In the genomic region with DNA sequence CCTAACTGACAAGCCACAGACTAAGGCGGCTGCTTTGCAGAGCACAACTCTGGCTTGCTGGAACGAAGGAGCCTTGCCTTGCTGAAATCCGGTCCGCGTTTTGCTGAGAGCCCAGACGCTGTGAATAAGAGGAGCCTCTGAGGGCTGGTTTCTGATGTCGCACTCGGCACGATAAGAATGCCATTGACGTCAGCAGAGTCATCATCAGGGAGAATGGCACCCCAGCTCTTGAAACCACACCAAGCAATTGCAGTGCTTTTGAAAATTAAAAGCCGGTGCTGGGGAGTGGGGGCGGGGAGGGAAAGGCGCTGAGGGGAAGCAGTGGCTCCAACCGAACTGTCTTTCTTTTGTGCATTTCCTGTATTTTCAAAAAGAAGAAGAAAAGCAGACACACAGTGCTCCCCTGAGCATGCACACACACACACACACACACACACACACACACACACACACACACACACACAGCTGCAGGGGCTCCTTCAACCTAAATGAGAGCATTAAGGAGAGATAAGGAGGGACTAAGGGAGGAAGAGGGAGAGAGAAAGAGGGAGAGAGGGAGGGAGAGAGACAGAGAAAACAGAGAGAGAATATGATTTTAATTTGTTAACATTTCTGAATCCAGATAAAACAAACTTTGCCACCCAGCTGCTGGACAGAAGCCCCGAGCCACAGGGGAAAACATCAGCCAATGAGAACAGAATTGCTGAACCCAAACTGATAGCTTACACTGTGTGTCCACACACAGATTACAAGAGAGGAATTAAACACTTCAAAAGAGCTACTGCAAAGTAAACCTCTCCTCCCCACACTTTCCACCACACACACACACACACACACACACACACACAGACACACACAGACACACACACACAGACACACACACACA, we compare ENCODE assay signal across 8 mouse cellular contexts.
DNase-seq lines count a peak whose midpoint lies in the region; ATAC-seq and TF ChIP-seq lines count a peak whose summit lies in the region.

No protein-coding gene starts in this region.

- 0% methylated on average over 15 of the region's 15 CpGs for WGBS in embryonic facial prominence, embryonic 15.5 days
- under 1% methylated on average over 15 of the region's 15 CpGs for WGBS in limb, embryonic 13.5 days
- under 1% methylated on average over 15 of the region's 15 CpGs for WGBS in midbrain, embryonic 15.5 days

- H3K9me3 ChIP-seq in embryonic facial prominence, embryonic 15.5 days (replicated peaks) = no peaks in the 10 kb centered on the region
- no peaks in the 10 kb centered on the region for H3K9me3 ChIP-seq in limb, embryonic 13.5 days
- H3K9me3 ChIP-seq in midbrain, embryonic 15.5 days = no peaks in the 10 kb centered on the region

- no peak for TF ChIP-seq CTCF in bone marrow macrophage, adult 2 months (IDR thresholded peaks at IDR 0.05; ENCODE audit: low read depth, low read length)

- no peaks in the 10 kb centered on the region for H3K36me3 ChIP-seq in embryonic facial prominence, embryonic 15.5 days
- H3K36me3 ChIP-seq in limb, embryonic 13.5 days = no peaks in the 10 kb centered on the region
- H3K36me3 ChIP-seq in midbrain, embryonic 15.5 days (replicated peaks) = no peaks in the 10 kb centered on the region

- peak overlapping the region; percentile 18; the same call in 1 of the 2 replicates for H3K9ac ChIP-seq in embryonic facial prominence, embryonic 15.5 days
- peak overlapping the region; percentile 53 for H3K9ac ChIP-seq in limb, embryonic 13.5 days
- peak overlapping the region; percentile 47; the same call in 1 of the 2 replicates for H3K9ac ChIP-seq in midbrain, embryonic 15.5 days

- peak; percentile 96 for DNase-seq in 416B (ENCODE audit: low read depth)
- peak; percentile 91 to 95 for DNase-seq in heart, adult 9 months (ENCODE audit: low spot score in 2 of 2)
- peak; percentile 90 for DNase-seq in kidney, adult 9 months
- peak; percentile 77 to 82 for DNase-seq in spleen, adult 18-20 months

- ATAC-seq in embryonic facial prominence, embryonic 15.5 days (ENCODE audit: insufficient number of reproducible peaks, low FRiP score, low TSS enrichment, low read depth) = peak; percentile 93
- peak; percentile 93 for ATAC-seq in limb, embryonic 13.5 days (ENCODE audit: low FRiP score, low read depth)
- ATAC-seq in midbrain, embryonic 15.5 days (replicated peaks) = peak; percentile 96

- peak overlapping the region; percentile 52 for H3K4me2 ChIP-seq in embryonic facial prominence, embryonic 15.5 days (replicated peaks)
- H3K4me2 ChIP-seq in limb, embryonic 13.5 days (replicated peaks) = peak overlapping the region; percentile 64
- H3K4me2 ChIP-seq in midbrain, embryonic 15.5 days = peak overlapping the region; percentile 53

- H3K27me3 ChIP-seq in embryonic facial prominence, embryonic 15.5 days = no peaks in the 10 kb centered on the region
- no peaks in the 10 kb centered on the region for H3K27me3 ChIP-seq in limb, embryonic 13.5 days
- no peaks in the 10 kb centered on the region for H3K27me3 ChIP-seq in midbrain, embryonic 15.5 days (replicated peaks)

- TF ChIP-seq POLR2A in bone marrow macrophage, adult 2 months (IDR thresholded peaks at IDR 0.05; ENCODE audit: borderline replicate concordance, low read depth, low read length) = no peak

- H3K4me1 ChIP-seq in bone marrow macrophage, adult 2 months (ENCODE audit: control insufficient read depth, insufficient read depth, low read length) = peaks cover 14% of the 10 kb centered on the region
- peaks cover 35% of the 10 kb centered on the region for H3K4me1 ChIP-seq in embryonic facial prominence, embryonic 15.5 days
- peaks cover 43% of the 10 kb centered on the region for H3K4me1 ChIP-seq in limb, embryonic 13.5 days
- H3K4me1 ChIP-seq in midbrain, embryonic 15.5 days = peaks cover 37% of the 10 kb centered on the region

- H3K4me3 ChIP-seq in bone marrow macrophage, adult 2 months (ENCODE audit: insufficient read depth, low read length) = peak overlapping the region; percentile 43
- peak overlapping the region; percentile 44 for H3K4me3 ChIP-seq in embryonic facial prominence, embryonic 15.5 days (replicated peaks)
- peak overlapping the region; percentile 48 for H3K4me3 ChIP-seq in limb, embryonic 13.5 days
- peak overlapping the region; percentile 38 for H3K4me3 ChIP-seq in midbrain, embryonic 15.5 days

- peak overlapping the region; percentile 62 for H3K27ac ChIP-seq in bone marrow macrophage, adult 2 months (ENCODE audit: insufficient read depth, low read depth, low read length)
- H3K27ac ChIP-seq in embryonic facial prominence, embryonic 15.5 days (replicated peaks) = peak overlapping the region; percentile 90
- peak overlapping the region; percentile 84 for H3K27ac ChIP-seq in limb, embryonic 13.5 days
- peak overlapping the region; percentile 92 for H3K27ac ChIP-seq in midbrain, embryonic 15.5 days

Comparison
In these comparisons a context has a peak if more than half of its experiments do, and no peak if none do; other contexts are left out.
1. Peak in every context shown above with its lines: DNase-seq, ATAC-seq, H3K4me3 ChIP-seq and H3K27ac ChIP-seq.